12 mouse cellular contexts compared by ENCODE assay signal in genomic region chr10:3427689-3428399, GRCm38 (mm10).
DNase-seq lines count a peak whose midpoint lies in the region; ATAC-seq and TF ChIP-seq lines count a peak whose summit lies in the region.
"Had no signal": no experiment of that assay in that cellular context is flagged by ENCODE, and none has a peak within 500 bp of the region (broad histone marks: within the 10 kb centered on the region; RNA-seq: fewer than 3 reads in every experiment).

No protein-coding gene starts in this region.

- 37% methylated on average over 3 of the region's 3 CpGs for WGBS in heart, embryonic 11.5 days (ENCODE audit: insufficient replicate concordance)
- WGBS in neural tube, embryonic 12.5 days: 58% methylated on average over 3 of the region's 3 CpGs
- 50% methylated on average over 3 of the region's 3 CpGs for WGBS in neural tube, embryonic 15.5 days
- 52% methylated on average over 3 of the region's 3 CpGs for WGBS in midbrain, embryonic 15.5 days
- 55% methylated on average over 3 of the region's 3 CpGs for WGBS in liver, postnatal 0 days (ENCODE audit: insufficient replicate concordance)

- H3K9me3 ChIP-seq in heart, embryonic 11.5 days (replicated peaks; ENCODE audit: control insufficient read depth, low read length): no peaks in the 10 kb centered on the region
- H3K9me3 ChIP-seq in neural tube, embryonic 12.5 days: no peaks in the 10 kb centered on the region
- no peaks in the 10 kb centered on the region for H3K9me3 ChIP-seq in neural tube, embryonic 15.5 days (replicated peaks)
- H3K9me3 ChIP-seq in midbrain, embryonic 15.5 days: no peaks in the 10 kb centered on the region
- H3K9me3 ChIP-seq in liver, postnatal 0 days (ENCODE audit: low read length): no peaks in the 10 kb centered on the region
- H3K9me3 ChIP-seq: intestine, embryonic 15.5 days had no signal

- H3K27ac ChIP-seq in heart, embryonic 11.5 days (ENCODE audit: low read depth, low read length): 0 out of 2 replicates have a peak overlapping the region, but pooled peaks have one; percentile 38
- no peak overlapping the region for H3K27ac ChIP-seq in neural tube, embryonic 12.5 days
- no peak overlapping the region for H3K27ac ChIP-seq in neural tube, embryonic 15.5 days (replicated peaks)
- H3K27ac ChIP-seq in midbrain, embryonic 15.5 days: no peak overlapping the region
- H3K27ac ChIP-seq in liver, postnatal 0 days (ENCODE audit: low read depth): no peak overlapping the region
- H3K27ac ChIP-seq: intestine, embryonic 15.5 days; layer of hippocampus, adult 2 months had no signal

- no peak for DNase-seq in heart, adult 9 months (ENCODE audit: low spot score in 2 of 2)
- peak; percentile 29 for DNase-seq in brain, adult 2 months (ENCODE audit: low read depth, low spot score)
- DNase-seq in liver, postnatal 0 days: no peak
- no peak for DNase-seq in spleen, postnatal 36 days (ENCODE audit: low spot score in 2 of 2)
- DNase-seq: cerebellum, postnatal 25 days had no signal

- peaks cover 2% of the 10 kb centered on the region; the same call in 1 of the 2 replicates for H3K36me3 ChIP-seq in heart, embryonic 11.5 days (ENCODE audit: control insufficient read depth, insufficient read depth, low read length)
- no peaks in the 10 kb centered on the region for H3K36me3 ChIP-seq in neural tube, embryonic 12.5 days
- no peaks in the 10 kb centered on the region for H3K36me3 ChIP-seq in neural tube, embryonic 15.5 days
- H3K36me3 ChIP-seq in midbrain, embryonic 15.5 days (replicated peaks): no peaks in the 10 kb centered on the region
- no peaks in the 10 kb centered on the region for H3K36me3 ChIP-seq in liver, postnatal 0 days (replicated peaks; ENCODE audit: insufficient read depth, low read length)
- H3K36me3 ChIP-seq: intestine, embryonic 15.5 days had no signal

- H3K27me3 ChIP-seq in heart, embryonic 11.5 days (ENCODE audit: control insufficient read depth, insufficient read depth, low read length): no peaks in the 10 kb centered on the region
- H3K27me3 ChIP-seq in neural tube, embryonic 12.5 days (replicated peaks): no peaks in the 10 kb centered on the region
- H3K27me3 ChIP-seq in neural tube, embryonic 15.5 days (replicated peaks): no peaks in the 10 kb centered on the region
- no peaks in the 10 kb centered on the region for H3K27me3 ChIP-seq in midbrain, embryonic 15.5 days (replicated peaks)
- no peaks in the 10 kb centered on the region for H3K27me3 ChIP-seq in liver, postnatal 0 days (ENCODE audit: insufficient read depth, low read length)
- H3K27me3 ChIP-seq: intestine, embryonic 15.5 days had no signal

- no peak overlapping the region for H3K9ac ChIP-seq in heart, embryonic 11.5 days (ENCODE audit: low read depth, low read length)
- H3K9ac ChIP-seq in neural tube, embryonic 12.5 days: no peak overlapping the region
- H3K9ac ChIP-seq in neural tube, embryonic 15.5 days (replicated peaks): no peak overlapping the region
- H3K9ac ChIP-seq in midbrain, embryonic 15.5 days: no peak overlapping the region
- no peak overlapping the region for H3K9ac ChIP-seq in liver, postnatal 0 days (replicated peaks)
- H3K9ac ChIP-seq: intestine, embryonic 15.5 days had no signal

- peaks cover 29% of the 10 kb centered on the region for H3K4me1 ChIP-seq in heart, embryonic 11.5 days (ENCODE audit: control insufficient read depth, insufficient read depth, low read length)
- H3K4me1 ChIP-seq in neural tube, embryonic 12.5 days: no peaks in the 10 kb centered on the region; the same call in 1 of the 2 replicates
- 0 out of 2 replicates have a peak, but pooled peaks cover 4% of the 10 kb centered on the region for H3K4me1 ChIP-seq in neural tube, embryonic 15.5 days
- peaks cover 3% of the 10 kb centered on the region; the same call in 1 of the 2 replicates for H3K4me1 ChIP-seq in midbrain, embryonic 15.5 days
- no peaks in the 10 kb centered on the region for H3K4me1 ChIP-seq in liver, postnatal 0 days (ENCODE audit: insufficient read depth)
- H3K4me1 ChIP-seq: intestine, embryonic 15.5 days had no signal

- H3K4me3 ChIP-seq in heart, embryonic 11.5 days (ENCODE audit: low read depth, low read length): no peak overlapping the region
- no peak overlapping the region for H3K4me3 ChIP-seq in neural tube, embryonic 12.5 days
- H3K4me3 ChIP-seq in neural tube, embryonic 15.5 days (replicated peaks): no peak overlapping the region
- no peak overlapping the region for H3K4me3 ChIP-seq in midbrain, embryonic 15.5 days
- no peak overlapping the region for H3K4me3 ChIP-seq in liver, postnatal 0 days (ENCODE audit: low read depth, low read length)
- H3K4me3 ChIP-seq: intestine, embryonic 15.5 days; layer of hippocampus, adult 2 months had no signal

- no peak for TF ChIP-seq CTCF in liver, postnatal 0 days (IDR thresholded peaks at IDR 0.05; ENCODE audit: low read depth)

- no peak for ATAC-seq in heart, embryonic 11.5 days (replicated peaks; ENCODE audit: insufficient number of reproducible peaks, low FRiP score, low TSS enrichment)
- ATAC-seq in neural tube, embryonic 12.5 days (ENCODE audit: low FRiP score, low read depth): peak; percentile 50; the same call in 1 of the 2 replicates
- ATAC-seq in neural tube, embryonic 15.5 days (ENCODE audit: low FRiP score): no peak
- peak; percentile 64 for ATAC-seq in midbrain, embryonic 15.5 days (replicated peaks)
- ATAC-seq in liver, postnatal 0 days: no peak
- ATAC-seq: intestine, embryonic 15.5 days had no signal

- no peak for TF ChIP-seq EP300 in liver, postnatal 0 days (IDR thresholded peaks at IDR 0.05; ENCODE audit: low read depth)

- H3K4me2 ChIP-seq in heart, embryonic 11.5 days: no peak overlapping the region
- no peak overlapping the region for H3K4me2 ChIP-seq in neural tube, embryonic 12.5 days (replicated peaks)
- no peak overlapping the region for H3K4me2 ChIP-seq in neural tube, embryonic 15.5 days
- no peak overlapping the region for H3K4me2 ChIP-seq in midbrain, embryonic 15.5 days
- H3K4me2 ChIP-seq in liver, postnatal 0 days (ENCODE audit: low read depth, low read length): no peak overlapping the region
- H3K4me2 ChIP-seq: intestine, embryonic 15.5 days; liver, embryonic 11.5 days had no signal

Comparison
In these comparisons a context has a peak if more than half of its experiments do, and no peak if none do; other contexts are left out.
1. ATAC-seq: peak in neural tube, embryonic 12.5 days (single experiment) and midbrain, embryonic 15.5 days (single experiment); none in heart, embryonic 11.5 days (single experiment), neural tube, embryonic 15.5 days (single experiment) and liver, postnatal 0 days (single experiment).